Mouse (Mus musculus) forebrain, postnatal 0 days (tissue): ENCODE measurements at regions not wholly inside any gene's neighbourhood (a gene's known extent, or its start where the extent isn't known, plus 50 kb on each side); places are given as distances from the start of the nearest gene placed in this dataset.

ENCODE experiments used
- ATAC-seq: fragments of 200-750 bp; cut with Nextera tagmentation; 2 replicates; pipeline ENCODE4 v1.8.0; 2017; ENCODE audit warnings: mild to moderate bottlenecking, moderate library complexity
- DNase-seq: peaks from one replicate; pipeline ENCODE4 v3.0.0-alpha.2; 2015
- H3K27ac ChIP-seq: fragments of 300-500 bp; sonication (generic); 2 replicates; pipeline ENCODE4 v1.5.1; 2014; ENCODE audit warnings: low read depth, mild to moderate bottlenecking, antibody characterized with exemption, low read length, moderate library complexity, mixed read lengths
- H3K27me3 ChIP-seq: fragments of 300-500 bp; sonication (generic); 2 replicates; pipeline ENCODE4 v1.6.1; 2014; ENCODE audit warnings: mild to moderate bottlenecking, low read length, mixed read lengths; ENCODE audit not compliant: insufficient read depth
- H3K36me3 ChIP-seq: fragments of 300-500 bp; sonication (generic); 2 replicates; pipeline ENCODE4 v1.6.1; 2014; ENCODE audit warnings: mild to moderate bottlenecking, moderate library complexity; ENCODE audit not compliant: insufficient read depth
- H3K4me1 ChIP-seq: fragments of 300-500 bp; sonication (generic); 2 replicates; pipeline ENCODE4 v1.6.1; 2014; ENCODE audit warnings: antibody characterized with exemption; ENCODE audit not compliant: insufficient read depth
- H3K4me2 ChIP-seq: fragments of 300-500 bp; sonication (generic); 2 replicates; pipeline ENCODE4 v1.6.1; 2014; ENCODE audit warnings: low read depth, mild to moderate bottlenecking, moderate library complexity
- H3K4me3 ChIP-seq: fragments of 300-500 bp; sonication (generic); 2 replicates; pipeline ENCODE4 v1.5.1; 2014; ENCODE audit warnings: low read depth, low read length, mixed read lengths
- H3K9ac ChIP-seq: fragments of 300-500 bp; sonication (generic); 2 replicates; pipeline ENCODE4 v1.6.1; 2014; ENCODE audit warnings: mild to moderate bottlenecking
- H3K9me3 ChIP-seq: fragments of 300-500 bp; sonication (generic); 2 replicates; pipeline ENCODE4 v1.6.1; 2016; ENCODE audit warnings: low read length
- CTCF ChIP-seq: sonication (generic); IDR thresholded peaks from 2 replicates; pipeline ENCODE4 v1.5.1; 2016; ENCODE audit warnings: antibody characterized with exemption, control low read depth, low read depth
- WGBS: fragments of 180-500 bp; shearing (Covaris S2); extraction: QIAGEN DNeasy Blood & Tissue Kit; methylation state at CpG from one replicate; pipeline ENCODE4 v1.1.7; 2014; 5-methylcytosine and 5-hydroxymethylcytosine counted together

DNA sequence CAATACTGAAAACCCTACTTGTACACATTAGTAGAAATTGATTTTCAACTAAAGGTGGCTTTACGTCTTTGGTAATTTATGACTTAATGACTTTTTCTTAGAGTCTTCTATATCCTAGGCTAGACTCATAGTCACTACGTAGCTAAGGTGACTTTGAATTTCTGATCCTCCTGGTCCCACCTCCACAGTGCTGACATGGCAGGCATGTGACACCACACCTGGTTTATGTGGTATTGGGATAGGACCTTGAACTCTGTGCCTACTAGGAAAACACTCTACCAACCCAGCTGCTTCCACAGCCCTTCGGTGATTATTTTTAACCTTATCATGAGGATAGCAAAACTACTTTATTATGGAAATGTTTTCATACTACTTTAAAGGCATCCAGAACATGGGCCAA, 51.5 kb upstream of the D7Ertd443e start:
- no peak overlapping the region for H3K27ac ChIP-seq
- H3K9ac ChIP-seq = no peak overlapping the region
- WGBS = 95% methylated on average over 3 of the region's 3 CpGs
- no peaks in the 10 kb centered on the region for H3K36me3 ChIP-seq
- TF ChIP-seq CTCF = no peak
- H3K4me3 ChIP-seq = no peak overlapping the region
- no peak overlapping the region for H3K4me2 ChIP-seq
- H3K27me3 ChIP-seq = no peaks in the 10 kb centered on the region
- no peaks in the 10 kb centered on the region for H3K4me1 ChIP-seq
- no peaks in the 10 kb centered on the region for H3K9me3 ChIP-seq
- DNase-seq (no peak), ATAC-seq (no peak)

- Histone ChIP-seq H3K4me3 (no peak overlapping the region), H3K36me3 (no peaks in the 10 kb centered on the region), H3K27me3 (no peaks in the 10 kb centered on the region), H3K9ac (no peak overlapping the region), H3K9me3 (no peaks in the 10 kb centered on the region), H3K27ac (no peak overlapping the region), H3K4me2 (no peak overlapping the region), H3K4me1 (no peaks in the 10 kb centered on the region)
- ATAC-seq (no peak), DNase-seq (no peak)
- 93% methylated on average over 5 of the region's 5 CpGs for WGBS
- TF ChIP-seq CTCF = no peak
Measured at GRCm38 (mm10) chr7:134439281-134439680, 53.8 kb upstream of the D7Ertd443e start.

GRCm38 (mm10) chr7:134445008-134445806, 59.7 kb upstream of the D7Ertd443e start:
- H3K9me3 ChIP-seq = no peaks in the 10 kb centered on the region
- H3K36me3 ChIP-seq = no peaks in the 10 kb centered on the region
- WGBS = 60% methylated on average over 8 of the region's 8 CpGs
- no peak overlapping the region for H3K4me2 ChIP-seq
- ATAC-seq (no peak), DNase-seq (peak; percentile 39)
- no peaks in the 10 kb centered on the region for H3K27me3 ChIP-seq
- no peak overlapping the region for H3K27ac ChIP-seq
- TF ChIP-seq CTCF = no peak
- no peaks in the 10 kb centered on the region for H3K4me1 ChIP-seq
- no peak overlapping the region for H3K4me3 ChIP-seq
- no peak overlapping the region for H3K9ac ChIP-seq

DNA sequence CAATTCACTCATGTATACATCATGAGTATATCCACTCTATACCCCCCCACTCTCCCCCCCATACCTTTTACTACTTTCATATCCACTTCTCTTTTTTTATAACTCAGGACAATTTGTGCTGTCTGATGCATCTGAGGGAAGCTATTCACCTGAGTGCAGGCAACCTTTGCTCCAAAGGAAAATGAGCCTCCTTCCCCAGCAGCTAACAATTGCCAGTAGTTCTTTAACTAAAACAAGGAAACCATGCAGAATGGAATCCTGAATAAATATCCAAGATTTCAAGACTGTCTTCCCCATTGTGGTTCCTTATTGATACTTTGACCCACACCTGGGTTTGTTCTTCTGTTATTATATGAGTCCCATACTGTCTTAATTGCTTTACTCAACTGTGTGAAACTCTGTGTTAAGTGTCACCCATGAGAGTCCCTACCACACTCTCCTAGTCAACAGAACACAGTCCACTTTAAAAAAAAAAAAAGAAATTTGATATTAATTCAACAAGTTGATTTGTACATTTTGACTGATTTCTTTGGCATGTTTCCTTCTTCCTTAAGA, 62.3 kb upstream of the D7Ertd443e start:
- H3K27ac ChIP-seq = no peak overlapping the region
- DNase-seq (no peak), ATAC-seq (no peak)
- H3K4me2 ChIP-seq = no peak overlapping the region
- H3K9ac ChIP-seq = no peak overlapping the region
- no peaks in the 10 kb centered on the region for H3K9me3 ChIP-seq
- H3K36me3 ChIP-seq = no peaks in the 10 kb centered on the region
- TF ChIP-seq CTCF = no peak
- no peaks in the 10 kb centered on the region for H3K4me1 ChIP-seq
- H3K4me3 ChIP-seq = no peak overlapping the region
- no peaks in the 10 kb centered on the region for H3K27me3 ChIP-seq

GRCm38 (mm10) chr7:134448831-134449230, 63.4 kb upstream of the D7Ertd443e start:
- H3K27me3 ChIP-seq = no peaks in the 10 kb centered on the region
- no peak overlapping the region for H3K27ac ChIP-seq
- H3K4me3 ChIP-seq = no peak overlapping the region
- 0 out of 2 replicates have a peak, but pooled peaks cover 8% of the 10 kb centered on the region for H3K9me3 ChIP-seq
- ATAC-seq (no peak), DNase-seq (no peak)
- no peaks in the 10 kb centered on the region for H3K36me3 ChIP-seq
- no peak overlapping the region for H3K4me2 ChIP-seq
- H3K4me1 ChIP-seq = no peaks in the 10 kb centered on the region
- WGBS = 86% methylated on average over 2 of the region's 2 CpGs
- no peak for TF ChIP-seq CTCF
- no peak overlapping the region for H3K9ac ChIP-seq

GRCm38 (mm10) chr7:134462677-134463076, 77.2 kb upstream of the D7Ertd443e start:
- H3K27ac ChIP-seq = no peak overlapping the region
- no peak overlapping the region for H3K9ac ChIP-seq
- H3K4me2 ChIP-seq = no peak overlapping the region
- H3K9me3 ChIP-seq = no peaks in the 10 kb centered on the region
- ATAC-seq (peak; percentile 27; the same call in 1 of the 2 replicates), DNase-seq (no peak)
- 76% methylated on average over 3 of the region's 3 CpGs for WGBS
- H3K4me3 ChIP-seq = no peak overlapping the region
- TF ChIP-seq CTCF = no peak
- H3K36me3 ChIP-seq = no peaks in the 10 kb centered on the region
- H3K4me1 ChIP-seq = no peaks in the 10 kb centered on the region
- no peaks in the 10 kb centered on the region for H3K27me3 ChIP-seq

DNA sequence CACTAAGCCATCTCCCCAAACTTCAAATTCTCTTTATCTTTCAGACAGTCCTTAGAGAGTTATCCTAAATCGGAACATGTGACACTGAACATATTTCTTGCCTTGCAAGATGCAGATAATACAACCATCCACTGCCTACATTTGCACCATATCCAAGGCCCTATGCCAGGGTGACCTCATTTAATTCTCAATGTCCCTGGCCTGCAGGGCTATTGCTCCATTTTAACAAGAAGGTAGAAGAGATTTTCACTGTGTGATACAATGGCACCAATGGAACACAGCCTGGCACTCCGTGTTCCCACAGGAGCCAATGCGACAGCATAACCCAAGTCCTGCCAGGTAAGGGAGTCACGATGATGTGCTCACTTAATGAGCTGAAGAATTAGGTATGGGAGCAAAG, 77.9 kb upstream of the D7Ertd443e start:
- DNase-seq (no peak), ATAC-seq (no peak)
- Histone ChIP-seq H3K4me2 (no peak overlapping the region), H3K36me3 (no peaks in the 10 kb centered on the region), H3K4me1 (no peaks in the 10 kb centered on the region), H3K9ac (no peak overlapping the region), H3K27ac (no peak overlapping the region), H3K4me3 (no peak overlapping the region), H3K9me3 (no peaks in the 10 kb centered on the region), H3K27me3 (no peaks in the 10 kb centered on the region)
- WGBS = 96% methylated on average over 4 of the region's 4 CpGs
- no peak for TF ChIP-seq CTCF
